Mouse (Mus musculus) forebrain, embryonic 10.5 days (tissue): ENCODE data around the gene Gpn3. TPM values are rescaled to one million over a fixed set of nuclear protein-coding genes. Genes with fewer than 3 reads are reported as not detected.

Experiments
- DNase-seq: peaks from one replicate; pipeline ENCODE4 v3.0.0-alpha.2; 2017; ENCODE audit warnings: low spot score; ENCODE audit errors: extremely low spot score
- H3K27ac ChIP-seq: fragments of 300-500 bp; sonication (generic); 2 replicates; pipeline ENCODE4 v1.5.1; 2016; ENCODE audit warnings: mild to moderate bottlenecking
- H3K27me3 ChIP-seq: fragments of 300-500 bp; sonication (generic); 2 replicates; pipeline ENCODE4 v1.6.1; 2016; ENCODE audit warnings: mild to moderate bottlenecking; ENCODE audit not compliant: poor library complexity, severe bottlenecking
- H3K36me3 ChIP-seq: fragments of 300-500 bp; sonication (generic); replicated peaks from 2 replicates; pipeline ENCODE4 v1.6.1; 2016; ENCODE audit warnings: mild to moderate bottlenecking, moderate library complexity
- H3K4me1 ChIP-seq: fragments of 300-500 bp; sonication (generic); 2 replicates; pipeline ENCODE4 v1.6.1; 2016
- H3K4me3 ChIP-seq: fragments of 300-500 bp; sonication (generic); 2 replicates; pipeline ENCODE4 v1.5.1; 2016; ENCODE audit warnings: mild to moderate bottlenecking, moderate library complexity
- H3K9me3 ChIP-seq: fragments of 300-500 bp; sonication (generic); 2 replicates; pipeline ENCODE4 v1.6.1; 2016; ENCODE audit warnings: mild to moderate bottlenecking, moderate library complexity
- WGBS: fragments of 180-500 bp; shearing (Covaris S2); methylation state at CpG from one replicate; pipeline ENCODE4 v1.1.7; 2016; 5-methylcytosine and 5-hydroxymethylcytosine counted together
- polyA plus RNA-seq: library from polyadenylated mRNA; unstranded; fragments of >200 nt; fragmentation: Nextera tagmentation; extraction: Ambion mirVana; gene quantifications from 2 replicates; pipeline ENCODE4 v1.2.1, GENCODE M21; 2016

Gene Gpn3
- polyA plus RNA-seq, 1 experiment from 2014 or later, result 84.6 TPM

- Histone ChIP-seq H3K4me3 (peak overlapping the region; percentile 89), H3K36me3 (peaks cover 21% of the 10 kb centered on the region), H3K27ac (peak overlapping the region; percentile 85), H3K9me3 (no peaks in the 10 kb centered on the region), H3K27me3 (no peaks in the 10 kb centered on the region), H3K4me1 (peaks cover 13% of the 10 kb centered on the region)
- DNase-seq, result no peak
- 18% methylated on average over 19 of the region's 19 CpGs for WGBS
These were observed 20.7 kb downstream of the Gpn3 start for GRCm38 (mm10) chr5:122392227-122393004.

DNA sequence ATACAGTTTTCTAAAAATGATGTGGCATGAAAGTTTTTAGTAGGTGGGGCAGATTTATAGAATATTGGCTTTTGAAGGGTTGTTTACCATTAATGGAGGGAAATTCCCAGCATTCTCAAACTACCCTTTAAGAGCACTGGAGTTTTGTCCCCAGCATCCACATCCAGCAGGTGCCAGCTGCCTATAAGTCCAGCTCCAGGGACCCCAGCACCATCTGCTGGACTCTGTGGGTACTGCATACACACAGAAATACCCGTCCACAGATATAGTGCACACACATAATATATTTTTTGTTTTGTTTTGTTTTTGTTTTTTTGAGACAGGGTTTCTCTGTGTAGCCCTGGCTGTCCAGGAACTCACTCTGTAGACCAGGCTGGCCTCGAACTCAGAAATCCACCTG lies 22.2 kb downstream of the Gpn3 start:
- Histone ChIP-seq H3K27me3 (no peaks in the 10 kb centered on the region), H3K36me3 (peaks cover 35% of the 10 kb centered on the region), H3K4me3 (no peak overlapping the region), H3K4me1 (peaks cover 13% of the 10 kb centered on the region), H3K27ac (no peak overlapping the region), H3K9me3 (no peaks in the 10 kb centered on the region)
- peak; percentile 69 for DNase-seq
- 52% methylated on average over 2 of the region's 2 CpGs for WGBS

- WGBS, result 92% methylated on average over 10 of the region's 10 CpGs
- DNase-seq, result no peak
These were observed 25.1 kb downstream of the Gpn3 start for GRCm38 (mm10) chr5:122396791-122397190.

GRCm38 (mm10) chr5:122397495-122397894 lies 25.8 kb downstream of the Gpn3 start:
- H3K9me3 ChIP-seq, result no peaks in the 10 kb centered on the region
- no peak for DNase-seq
- H3K4me1 ChIP-seq, result peaks cover 9% of the 10 kb centered on the region
- 96% methylated on average over 8 of the region's 8 CpGs for WGBS
- H3K4me3 ChIP-seq, result no peak overlapping the region
- H3K36me3 ChIP-seq, result peaks cover 66% of the 10 kb centered on the region
- no peaks in the 10 kb centered on the region for H3K27me3 ChIP-seq
- no peak overlapping the region for H3K27ac ChIP-seq

More at GRCm38 (mm10) chr5:122396791-122397190, 25.1 kb downstream of the Gpn3 start:
- Histone ChIP-seq H3K36me3 (peaks cover 59% of the 10 kb centered on the region), H3K4me3 (no peak overlapping the region), H3K27ac (no peak overlapping the region), H3K27me3 (no peaks in the 10 kb centered on the region), H3K4me1 (peaks cover 13% of the 10 kb centered on the region), H3K9me3 (no peaks in the 10 kb centered on the region)

DNA sequence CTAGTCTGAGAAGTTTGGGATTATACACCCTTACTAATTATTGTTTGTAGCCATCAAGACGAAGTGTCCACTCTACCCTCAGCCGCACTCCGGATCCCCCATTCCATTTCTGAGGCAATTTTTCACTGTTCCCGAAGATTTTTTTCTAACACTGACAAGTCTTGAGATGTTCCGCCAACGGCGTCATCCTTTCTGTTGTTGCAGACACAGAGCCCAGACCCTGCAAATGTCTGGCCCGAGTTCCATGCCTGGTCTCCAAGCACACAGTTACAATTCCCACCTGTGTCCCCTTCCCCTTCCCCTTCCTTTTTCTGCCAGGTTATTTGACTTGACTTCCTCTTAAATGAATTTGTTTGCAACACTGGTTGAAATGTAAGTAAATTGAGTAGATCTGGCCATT lies 28.2 kb downstream of the Gpn3 start:
- DNase-seq, result no peak
- Histone ChIP-seq H3K4me3 (no peak overlapping the region), H3K36me3 (peaks cover 83% of the 10 kb centered on the region), H3K4me1 (no peaks in the 10 kb centered on the region), H3K27me3 (no peaks in the 10 kb centered on the region), H3K27ac (no peak overlapping the region), H3K9me3 (no peaks in the 10 kb centered on the region)
- 95% methylated on average over 8 of the region's 8 CpGs for WGBS

- no peak for DNase-seq
- H3K9me3 ChIP-seq, result no peaks in the 10 kb centered on the region
- no peaks in the 10 kb centered on the region for H3K4me1 ChIP-seq
- H3K36me3 ChIP-seq, result peaks cover 88% of the 10 kb centered on the region
- H3K27me3 ChIP-seq, result no peaks in the 10 kb centered on the region
- WGBS, result 88% methylated on average over 18 of the region's 18 CpGs
- no peak overlapping the region for H3K27ac ChIP-seq
- no peak overlapping the region for H3K4me3 ChIP-seq
These were observed 29.1 kb downstream of the Gpn3 start for GRCm38 (mm10) chr5:122400628-122401302.

DNA sequence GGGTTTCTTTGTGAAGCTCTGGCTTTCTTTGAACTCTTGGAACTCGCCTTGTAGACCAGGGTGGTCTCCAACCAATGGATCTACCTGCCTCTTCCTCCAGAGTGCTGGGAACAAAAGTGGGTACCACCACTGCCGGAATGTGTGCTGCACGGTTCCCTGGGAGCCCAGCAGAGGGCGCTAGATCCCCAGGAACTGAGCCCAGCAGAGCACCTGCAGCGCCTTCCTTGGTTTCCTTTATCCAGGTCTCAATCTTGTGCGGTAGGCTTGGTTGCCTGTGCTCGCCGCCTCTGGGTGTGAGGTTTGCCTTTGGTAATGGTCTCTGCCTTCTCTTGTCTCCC lies 29.6 kb downstream of the Gpn3 start:
- DNase-seq, result peak; percentile 66
- Histone ChIP-seq H3K27me3 (no peaks in the 10 kb centered on the region), H3K36me3 (peaks cover 93% of the 10 kb centered on the region), H3K9me3 (no peaks in the 10 kb centered on the region), H3K4me1 (no peaks in the 10 kb centered on the region), H3K4me3 (no peak overlapping the region), H3K27ac (no peak overlapping the region)
- WGBS, result 18% methylated on average over 8 of the region's 8 CpGs

DNA sequence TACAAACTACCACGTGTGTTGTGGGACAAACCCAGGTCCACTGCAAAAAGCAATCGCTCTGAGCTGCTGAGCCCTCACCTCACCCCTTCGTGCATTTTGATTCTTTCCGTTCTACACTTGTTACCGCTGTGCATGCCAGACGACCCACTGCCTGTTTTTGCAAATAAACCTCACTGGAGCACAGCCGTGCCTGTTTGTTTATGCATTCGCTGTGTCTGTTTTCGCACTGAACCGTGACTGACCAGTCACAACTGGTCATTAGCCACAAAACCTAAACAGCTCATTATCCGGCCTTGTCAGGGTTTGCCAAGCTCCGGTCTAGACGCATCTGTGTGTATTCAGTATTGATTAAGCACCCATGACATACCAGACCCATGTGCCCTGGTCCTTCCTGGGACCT lies 30.5 kb downstream of the Gpn3 start:
- H3K27ac ChIP-seq, result no peak overlapping the region
- H3K4me1 ChIP-seq, result no peaks in the 10 kb centered on the region
- WGBS, result 95% methylated on average over 13 of the region's 13 CpGs
- H3K4me3 ChIP-seq, result no peak overlapping the region
- H3K27me3 ChIP-seq, result no peaks in the 10 kb centered on the region
- peaks cover 7% of the 10 kb centered on the region; the same call in 1 of the 2 replicates for H3K9me3 ChIP-seq
- DNase-seq, result no peak
- H3K36me3 ChIP-seq, result peaks cover 94% of the 10 kb centered on the region

DNA sequence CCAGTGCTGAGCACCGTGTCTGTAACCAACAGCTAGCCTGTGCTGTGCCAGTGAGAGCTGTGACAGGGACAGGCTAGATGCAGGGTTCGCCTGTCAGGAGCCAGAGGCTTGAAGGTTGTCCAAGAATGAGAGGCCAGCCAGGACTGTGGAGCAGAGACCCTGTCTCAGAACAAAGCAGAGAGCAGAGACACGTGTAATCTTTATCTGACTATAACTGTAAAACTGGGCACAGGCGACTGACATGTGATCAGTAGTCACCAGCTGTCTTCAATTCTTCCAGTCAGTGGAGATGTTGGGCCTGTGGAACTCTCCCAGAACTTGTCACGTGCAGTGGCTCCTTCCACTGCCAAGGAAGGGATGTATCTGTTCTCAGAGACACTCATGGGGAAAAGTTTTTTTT lies 31.1 kb downstream of the Gpn3 start:
- peaks cover 94% of the 10 kb centered on the region for H3K36me3 ChIP-seq
- H3K27me3 ChIP-seq, result no peaks in the 10 kb centered on the region
- WGBS, result 86% methylated on average over 5 of the region's 5 CpGs
- no peak overlapping the region for H3K27ac ChIP-seq
- H3K4me3 ChIP-seq, result no peak overlapping the region
- no peaks in the 10 kb centered on the region for H3K4me1 ChIP-seq
- no peak for DNase-seq
- peaks cover 9% of the 10 kb centered on the region; the same call in 1 of the 2 replicates for H3K9me3 ChIP-seq

DNA sequence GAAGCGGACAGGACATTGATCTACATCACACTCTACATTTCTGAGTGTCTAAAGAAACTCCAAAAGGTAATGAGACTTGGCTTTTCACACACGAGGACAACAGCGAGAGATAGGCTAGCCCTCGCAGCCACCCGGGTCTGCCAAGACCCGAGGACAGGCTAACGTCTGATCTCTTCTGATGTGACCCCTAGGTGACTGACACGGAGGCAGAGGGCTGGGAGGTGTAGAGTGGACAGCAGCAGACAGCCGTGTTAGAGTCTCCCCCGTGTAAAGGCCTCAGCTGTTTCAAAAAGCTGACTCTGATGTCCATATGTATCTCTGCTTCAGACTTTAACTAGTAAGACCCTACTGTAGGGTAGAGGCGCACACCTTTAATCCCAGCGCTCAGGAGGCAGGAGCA lies 31.7 kb downstream of the Gpn3 start:
- H3K4me3 ChIP-seq, result no peak overlapping the region
- H3K27me3 ChIP-seq, result no peaks in the 10 kb centered on the region
- 93% methylated on average over 12 of the region's 12 CpGs for WGBS
- no peaks in the 10 kb centered on the region for H3K4me1 ChIP-seq
- no peak for DNase-seq
- no peak overlapping the region for H3K27ac ChIP-seq
- peaks cover 9% of the 10 kb centered on the region; the same call in 1 of the 2 replicates for H3K9me3 ChIP-seq
- peaks cover 89% of the 10 kb centered on the region for H3K36me3 ChIP-seq

DNA sequence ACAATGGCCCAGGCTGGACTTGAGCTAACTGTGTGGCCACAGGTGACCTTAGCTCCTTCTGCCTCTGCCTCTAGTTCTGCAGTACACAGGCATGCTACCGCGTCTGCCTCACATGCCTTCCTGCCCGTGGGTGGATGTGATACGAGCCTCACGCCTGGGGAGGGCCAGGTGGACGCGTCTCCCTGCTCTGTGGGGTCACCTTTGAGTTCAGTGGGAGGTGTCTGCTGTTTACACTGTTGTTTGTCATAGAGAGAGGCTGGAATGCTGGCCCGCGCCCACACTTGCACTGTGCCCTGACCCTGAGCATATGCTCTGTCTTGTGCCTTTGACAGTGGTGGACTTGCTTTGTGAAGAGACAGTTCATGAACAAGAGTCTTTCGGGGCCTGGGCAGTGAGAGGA lies 33.9 kb downstream of the Gpn3 start:
- peaks cover 79% of the 10 kb centered on the region for H3K36me3 ChIP-seq
- WGBS, result 99% methylated on average over 10 of the region's 10 CpGs
- DNase-seq, result no peak

DNA sequence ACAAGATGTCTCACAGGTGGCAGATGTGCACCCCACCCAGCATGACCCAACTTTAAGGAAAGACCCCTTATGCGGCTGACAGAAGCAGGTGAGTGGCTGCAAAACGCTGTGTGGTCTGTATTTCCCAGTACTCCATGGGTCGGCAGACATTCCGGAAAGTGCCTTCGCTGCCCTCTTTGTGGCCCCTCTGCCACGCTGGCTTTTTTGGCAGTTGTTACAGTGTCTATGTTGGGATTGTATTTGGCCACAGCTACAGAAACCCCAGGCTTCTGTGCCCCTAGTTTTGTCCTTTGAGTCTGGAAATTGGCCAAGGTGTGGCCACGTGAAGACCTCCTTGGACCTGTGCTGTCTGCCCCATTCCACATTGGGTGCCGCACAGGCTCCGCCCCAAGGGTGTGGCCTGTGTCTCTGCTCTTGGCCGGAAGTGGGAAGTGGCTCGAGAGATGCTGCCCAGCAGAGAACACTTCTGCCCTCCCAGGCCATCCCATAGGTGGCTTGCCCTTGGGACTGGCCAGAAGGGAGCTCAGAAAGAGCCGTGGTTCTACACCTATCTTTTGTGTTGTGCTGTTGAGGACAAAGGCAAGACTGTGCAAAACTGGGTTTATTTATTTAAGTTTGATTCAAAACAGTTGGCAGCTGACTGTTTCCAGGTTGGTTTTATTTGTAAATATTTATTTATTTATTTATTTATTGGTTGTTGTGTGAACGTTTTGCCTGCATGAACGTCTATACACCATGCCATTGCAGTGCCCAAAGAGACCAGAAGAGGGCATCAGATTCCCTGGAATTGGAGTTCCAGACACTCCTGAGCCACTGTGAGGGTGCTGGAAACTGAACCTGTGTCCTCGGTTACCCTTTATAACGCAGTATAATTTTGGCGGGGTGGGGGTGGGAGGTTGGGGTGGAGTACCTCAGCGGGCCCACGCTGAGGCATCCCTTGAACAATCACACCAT lies 38.3 kb downstream of the Gpn3 start:
- no peaks in the 10 kb centered on the region for H3K27me3 ChIP-seq
- DNase-seq, result no peak
- peaks cover 9% of the 10 kb centered on the region; the same call in 1 of the 2 replicates for H3K9me3 ChIP-seq
- H3K4me1 ChIP-seq, result no peaks in the 10 kb centered on the region
- H3K36me3 ChIP-seq, result peaks cover 40% of the 10 kb centered on the region
- no peak overlapping the region for H3K27ac ChIP-seq
- 84% methylated on average over 19 of the region's 19 CpGs for WGBS
- no peak overlapping the region for H3K4me3 ChIP-seq

More for the DNA sequence above, 33.9 kb downstream of the Gpn3 start:
- no peak overlapping the region for H3K4me3 ChIP-seq
- no peaks in the 10 kb centered on the region for H3K4me1 ChIP-seq
- no peaks in the 10 kb centered on the region for H3K27me3 ChIP-seq
- H3K27ac ChIP-seq, result no peak overlapping the region
- peaks cover 9% of the 10 kb centered on the region; the same call in 1 of the 2 replicates for H3K9me3 ChIP-seq
